Mouse (Mus musculus): ENCODE data around the gene Olfr512.

The Olfr512 gene

DNA sequence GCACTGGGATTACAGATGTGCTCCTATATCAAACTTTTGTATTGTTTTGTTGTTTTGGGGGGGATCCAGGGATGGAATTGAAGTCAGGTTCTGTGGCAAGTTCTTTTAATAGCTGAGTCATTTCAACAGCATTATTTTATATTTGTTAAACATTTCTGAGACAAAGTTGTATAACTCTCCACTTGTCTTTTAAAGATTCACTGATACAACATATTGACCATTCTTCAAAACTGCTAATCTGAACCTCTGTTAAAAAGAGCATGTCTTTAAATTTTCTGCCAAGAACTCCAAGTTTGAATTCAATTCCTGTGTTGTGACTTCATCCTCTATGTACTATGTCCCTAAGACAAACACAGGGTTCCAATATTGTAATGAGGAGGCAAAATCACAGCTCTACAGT, at the start of gene Olfr512:
TSS of gene Olfr512 (plus strand) at position 301 of the 400 bp plus-strand sequence.
- DNase-seq, result no peak

DNA sequence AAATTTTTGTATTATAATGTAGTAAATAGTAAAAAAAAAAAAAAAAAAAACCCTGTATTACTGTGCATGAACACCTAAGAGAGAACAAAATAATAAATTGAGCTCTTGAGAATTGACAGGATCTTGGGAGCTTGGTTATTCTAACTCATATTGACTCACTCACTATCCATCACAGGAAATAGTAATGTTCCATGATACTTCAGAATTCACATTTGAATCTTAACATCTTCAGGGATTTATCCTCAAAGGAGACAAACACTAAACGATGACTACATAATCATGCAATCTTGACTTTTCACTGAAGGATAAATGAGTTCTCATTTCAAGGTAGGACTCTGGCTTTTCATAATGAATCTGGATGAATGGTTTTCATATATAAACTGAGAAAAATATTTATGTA, 47.0 kb upstream of the Olfr512 start, which contains the start of gene Olfr510:
TSS of gene Olfr510 (plus strand) at position 301 of the 400 bp plus-strand sequence.
- no peak for DNase-seq

DNA sequence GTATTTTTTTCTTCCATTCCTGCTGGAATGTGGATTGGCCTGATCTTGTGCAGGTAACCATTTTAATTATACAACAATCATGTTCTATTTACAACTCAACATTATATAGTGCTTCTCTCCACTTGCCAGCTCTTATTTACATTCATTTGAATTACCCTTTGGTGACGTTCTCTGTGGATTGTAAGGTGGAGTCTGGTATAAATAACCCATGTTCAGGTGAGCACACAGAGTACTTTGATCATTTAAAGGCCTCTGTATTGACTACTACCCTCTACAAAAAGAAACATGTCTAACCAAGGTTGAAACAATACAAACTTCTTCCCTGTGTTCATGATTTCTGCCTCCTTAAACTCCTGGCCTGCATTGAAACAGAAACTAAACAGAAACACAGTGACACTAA, 42.1 kb upstream of the Olfr512 start:
- no peak for DNase-seq

DNA sequence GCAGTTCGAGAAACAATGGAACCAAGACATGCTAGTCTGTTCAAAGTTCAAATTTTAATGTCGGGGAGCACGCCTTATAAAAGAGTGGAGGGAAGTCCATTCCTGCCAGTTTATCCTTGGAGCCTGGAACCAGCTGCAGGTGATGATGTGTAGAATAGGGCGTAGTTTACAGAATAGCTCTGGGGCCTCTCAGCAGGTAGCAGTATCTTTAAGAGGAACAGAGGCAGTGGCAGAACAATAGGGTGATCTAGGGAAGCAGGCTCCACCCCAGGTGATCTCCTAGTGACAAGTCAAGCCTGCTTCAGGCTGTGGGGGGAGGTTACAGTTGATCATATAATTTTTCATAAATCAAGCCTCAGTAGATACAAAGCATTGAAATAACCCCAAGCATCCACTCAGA, 34.2 kb upstream of the Olfr512 start:
- no peak for DNase-seq

DNA sequence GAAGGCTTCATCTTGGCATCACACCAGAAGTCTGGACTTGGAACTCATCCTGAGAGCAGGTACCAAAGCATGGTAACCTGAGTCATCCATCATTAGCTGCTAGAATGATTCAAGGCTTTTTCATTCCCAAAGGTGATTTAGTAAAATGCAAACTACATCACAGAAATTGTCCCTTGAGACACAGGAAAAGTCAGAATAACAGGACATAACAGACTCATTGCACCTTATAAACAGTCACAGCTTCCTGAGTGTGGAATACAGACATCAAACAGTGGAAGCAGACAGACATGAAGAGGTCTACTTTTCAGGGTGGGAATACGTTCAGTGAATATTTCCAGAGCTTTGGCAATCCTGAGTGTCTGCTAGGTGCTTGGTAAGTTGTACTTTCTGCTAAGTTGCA, 37.6 kb downstream of the Olfr512 start, which contains the start of gene Olfr513:
TSS of gene Olfr513 (plus strand) at position 301 of the 400 bp plus-strand sequence.
- DNase-seq, result no peak

DNA sequence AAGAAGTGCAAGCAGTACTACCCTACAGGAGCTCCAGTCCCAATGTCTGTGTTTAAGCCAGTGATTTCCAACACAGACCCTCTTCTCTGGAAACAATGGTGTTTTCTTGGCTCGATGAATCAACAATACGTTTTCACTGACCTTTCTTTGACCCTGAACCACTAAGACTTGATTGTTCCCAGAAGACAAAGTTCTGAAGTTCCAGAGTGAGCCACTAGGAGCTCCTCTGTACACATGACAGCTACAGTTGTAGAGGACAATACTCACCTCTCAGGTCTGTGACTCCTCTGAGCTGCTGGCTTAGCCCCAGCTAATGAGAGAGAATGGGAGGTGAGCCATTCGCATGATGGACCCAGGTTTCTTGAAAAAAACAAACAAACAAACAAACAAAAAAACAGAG, 47.3 kb downstream of the Olfr512 start:
- DNase-seq, result no peak

Data from spleen, adult 18-20 months (tissue).